Mouse (Mus musculus) spleen, adult 2 months (tissue): ENCODE data around the gene Myo9a. TPM values are rescaled to one million over a fixed set of nuclear protein-coding genes. Genes with fewer than 3 reads are reported as not detected.
A peak's percentile ranks its signal among the peaks of the same experiment; 100 is the strongest.

Experiments
- DNase-seq, 2 experiments: peaks; one replicate each; pipeline versions ENCODE4 v3.0.0 to v3.0.0-alpha.2; 2012 to 2021; ENCODE audit warnings: low spot score in 2 of 2, low read depth in 1 of 2
- H3K27ac ChIP-seq: fragments of 200-500 bp; 2 replicates; pipeline ENCODE4 v1.5.1; 2012; ENCODE audit warnings: low read length, inconsistent platforms; ENCODE audit not compliant: insufficient read depth
- H3K27me3 ChIP-seq: fragments of 200-500 bp; 2 replicates; pipeline ENCODE4 v1.6.1; 2012; ENCODE audit warnings: mild to moderate bottlenecking, moderate library complexity, low read length, inconsistent platforms; ENCODE audit not compliant: control insufficient read depth, insufficient read depth
- H3K36me3 ChIP-seq: fragments of 200-500 bp; 2 replicates; pipeline ENCODE4 v1.6.1; 2012; ENCODE audit warnings: mild to moderate bottlenecking, low read length, inconsistent platforms; ENCODE audit not compliant: control insufficient read depth, insufficient read depth
- H3K4me1 ChIP-seq: fragments of 200-500 bp; 2 replicates; pipeline ENCODE4 v1.6.1; 2011; ENCODE audit warnings: inconsistent platforms; ENCODE audit not compliant: control insufficient read depth, insufficient read depth, insufficient read length
- H3K4me3 ChIP-seq: fragments of 200-500 bp; 2 replicates; pipeline ENCODE4 v1.5.1; 2011; ENCODE audit warnings: mild to moderate bottlenecking, inconsistent platforms; ENCODE audit not compliant: insufficient read depth, insufficient read length; ENCODE audit errors: extremely low read depth
- CTCF ChIP-seq: fragments of 200-500 bp; IDR thresholded peaks from 2 replicates; pipeline ENCODE4 v1.5.1; 2011; ENCODE audit warnings: mild to moderate bottlenecking, inconsistent platforms; ENCODE audit not compliant: insufficient read depth, insufficient read length, insufficient replicate concordance; ENCODE audit errors: extremely low read depth
- POLR2A ChIP-seq: fragments of 200-500 bp; IDR thresholded peaks from 2 replicates; pipeline ENCODE4 v1.6.1; 2011; ENCODE audit warnings: low read depth, low read length, inconsistent platforms
- WGBS: fragments of 180-500 bp; shearing (Covaris S2); methylation state at CpG from one replicate; pipeline ENCODE4 v1.1.7; 2018; 5-methylcytosine and 5-hydroxymethylcytosine counted together
- polyA plus RNA-seq: library from polyadenylated mRNA; depleted of rRNA; stranded (reverse); fragments of >200 nt; gene quantifications from 2 replicates; pipeline ENCODE4 v1.2.3, GENCODE M21; 2012

The Myo9a gene
- polyA plus RNA-seq, 1 experiment, result 2.6 TPM

GRCm38 (mm10) chr9:59718237-59718636, 32.5 kb upstream of the Myo9a start:
- TF ChIP-seq CTCF, result no peak
- no peak for TF ChIP-seq POLR2A
- no peak for DNase-seq
- no peaks in the 10 kb centered on the region for H3K4me1 ChIP-seq
- H3K4me3 ChIP-seq, result no peak overlapping the region
- no peaks in the 10 kb centered on the region for H3K27me3 ChIP-seq
- H3K27ac ChIP-seq, result no peak overlapping the region
- no peaks in the 10 kb centered on the region for H3K36me3 ChIP-seq
- 89% methylated on average over 4 of the region's 4 CpGs for WGBS

GRCm38 (mm10) chr9:59721144-59721543, 29.6 kb upstream of the Myo9a start:
- Histone ChIP-seq H3K4me3 (no peak overlapping the region), H3K4me1 (no peaks in the 10 kb centered on the region), H3K27ac (no peak overlapping the region), H3K36me3 (no peaks in the 10 kb centered on the region), H3K27me3 (no peaks in the 10 kb centered on the region)
- whole genome bisulfite sequencing, result 84% methylated on average over 5 of the region's 5 CpGs
- TF ChIP-seq CTCF, result no peak
- no peak for TF ChIP-seq POLR2A
- DNase-seq, result no peak

- peak; percentile 33 to 50 for DNase-seq
- TF ChIP-seq POLR2A, result no peak
- peak; percentile 72; the same call in 1 of the 2 replicates for TF ChIP-seq CTCF
- no peak overlapping the region for H3K4me3 ChIP-seq
- no peak overlapping the region for H3K27ac ChIP-seq
- no peaks in the 10 kb centered on the region for H3K36me3 ChIP-seq
- H3K4me1 ChIP-seq, result no peaks in the 10 kb centered on the region
- WGBS, result 23% methylated on average over 10 of the region's 10 CpGs
- H3K27me3 ChIP-seq, result no peaks in the 10 kb centered on the region
Measured at GRCm38 (mm10) chr9:59723096-59723657, 27.5 kb upstream of the Myo9a start.

GRCm38 (mm10) chr9:59723791-59724442, 26.8 kb upstream of the Myo9a start:
- no peak overlapping the region for H3K4me3 ChIP-seq
- 83% methylated on average over 8 of the region's 8 CpGs for WGBS
- no peak for DNase-seq
- TF ChIP-seq POLR2A, result no peak
- no peak for TF ChIP-seq CTCF
- no peaks in the 10 kb centered on the region for H3K27me3 ChIP-seq
- H3K4me1 ChIP-seq, result no peaks in the 10 kb centered on the region
- H3K36me3 ChIP-seq, result no peaks in the 10 kb centered on the region
- H3K27ac ChIP-seq, result no peak overlapping the region

GRCm38 (mm10) chr9:59725515-59725914, 25.2 kb upstream of the Myo9a start:
- Histone ChIP-seq H3K4me3 (no peak overlapping the region), H3K27ac (no peak overlapping the region), H3K36me3 (no peaks in the 10 kb centered on the region), H3K27me3 (no peaks in the 10 kb centered on the region), H3K4me1 (no peaks in the 10 kb centered on the region)
- TF ChIP-seq CTCF, result no peak
- DNase-seq, result no peak
- 73% methylated on average over 10 of the region's 10 CpGs for WGBS

- 85% methylated on average over 11 of the region's 11 CpGs for WGBS
- DNase-seq, result no peak
- no peak overlapping the region for H3K4me3 ChIP-seq
- no peaks in the 10 kb centered on the region for H3K36me3 ChIP-seq
- no peak for TF ChIP-seq CTCF
- TF ChIP-seq POLR2A, result no peak
- H3K27me3 ChIP-seq, result no peaks in the 10 kb centered on the region
- H3K4me1 ChIP-seq, result no peaks in the 10 kb centered on the region
- no peak overlapping the region for H3K27ac ChIP-seq
Measured at GRCm38 (mm10) chr9:59727569-59728286, 23.0 kb upstream of the Myo9a start.

- Histone ChIP-seq H3K36me3 (no peaks in the 10 kb centered on the region), H3K27ac (no peak overlapping the region), H3K4me1 (no peaks in the 10 kb centered on the region), H3K27me3 (no peaks in the 10 kb centered on the region), H3K4me3 (no peak overlapping the region)
- no peak for DNase-seq
- 80% methylated on average over 5 of the region's 5 CpGs for WGBS
- no peak for TF ChIP-seq POLR2A
- no peak for TF ChIP-seq CTCF
Measured at GRCm38 (mm10) chr9:59731136-59731535, 19.6 kb upstream of the Myo9a start.
